Mouse (Mus musculus) ES-Bruce4 (cell line): ENCODE measurements around the gene Mef2a. TPM values are rescaled to one million over a fixed set of nuclear protein-coding genes. Genes with fewer than 3 reads are reported as not detected.

Experiments
- H3K27ac ChIP-seq: 2 replicates; pipeline ENCODE4 v1.5.1; 2012; ENCODE audit warnings: low read length, inconsistent platforms; ENCODE audit not compliant: insufficient read depth
- H3K27me3 ChIP-seq: 2 replicates; pipeline ENCODE4 v1.6.1; 2012; ENCODE audit warnings: mild to moderate bottlenecking, low read length, inconsistent platforms; ENCODE audit not compliant: control insufficient read depth, poor library complexity, insufficient read depth, severe bottlenecking
- H3K36me3 ChIP-seq: 2 replicates; pipeline ENCODE4 v1.6.1; 2012; ENCODE audit warnings: inconsistent platforms, mild to moderate bottlenecking, low read length, moderate library complexity; ENCODE audit not compliant: control insufficient read depth, poor library complexity, insufficient read depth, severe bottlenecking
- H3K4me1 ChIP-seq: one replicate; pipeline ENCODE4 v1.8.1; 2011; ENCODE audit warnings: low read length; ENCODE audit not compliant: control insufficient read depth, insufficient read depth
- H3K4me3 ChIP-seq: 2 replicates; pipeline ENCODE4 v1.5.1; 2011; ENCODE audit warnings: low read depth, mild to moderate bottlenecking, low read length
- H3K9ac ChIP-seq: 2 replicates; pipeline ENCODE4 v1.6.1; 2012; ENCODE audit warnings: low read depth, mild to moderate bottlenecking, inconsistent platforms; ENCODE audit not compliant: poor library complexity, severe bottlenecking
- H3K9me3 ChIP-seq: replicated peaks from 2 replicates; pipeline ENCODE4 v1.6.1; 2012; ENCODE audit warnings: mild to moderate bottlenecking, low read length, inconsistent platforms; ENCODE audit not compliant: control insufficient read depth, poor library complexity, insufficient read depth, severe bottlenecking
- CTCF ChIP-seq: IDR thresholded peaks from one replicate; pipeline ENCODE4 v1.8.1; 2011; ENCODE audit warnings: low read depth, low read length
- EP300 ChIP-seq: IDR thresholded peaks from 2 replicates; pipeline ENCODE4 v1.6.1; 2011; ENCODE audit warnings: low read depth, low read length; ENCODE audit not compliant: insufficient read depth
- POLR2A ChIP-seq: IDR thresholded peaks from one replicate; pipeline ENCODE4 v1.8.1; 2011; ENCODE audit warnings: low read length; ENCODE audit not compliant: insufficient read depth
- polyA plus RNA-seq: library from polyadenylated mRNA; stranded (reverse); fragments of >200 nt; gene quantifications from 2 replicates; pipeline ENCODE4 v1.2.4, GENCODE M21; 2011; ENCODE audit warnings: low read depth; ENCODE audit not compliant: missing spikeins, insufficient read depth, insufficient read length

Gene Mef2a
- polyA plus RNA-seq, 1 experiment: 29.5 TPM

- no peaks in the 10 kb centered on the region for H3K36me3 ChIP-seq
- H3K9ac ChIP-seq: no peak overlapping the region
- H3K4me3 ChIP-seq: no peak overlapping the region
- no peaks in the 10 kb centered on the region for H3K4me1 ChIP-seq
- no peak overlapping the region for H3K27ac ChIP-seq
- H3K27me3 ChIP-seq: no peaks in the 10 kb centered on the region
- no peak for TF ChIP-seq POLR2A
- TF ChIP-seq CTCF: no peak
- no peak for TF ChIP-seq EP300
- H3K9me3 ChIP-seq: no peaks in the 10 kb centered on the region
These were observed 136.3 kb downstream of the Mef2a start for GRCm38 (mm10) chr7:67236351-67236750.

- no peak for TF ChIP-seq POLR2A
- TF ChIP-seq CTCF: peak; percentile 5
- no peak for TF ChIP-seq EP300
- no peak overlapping the region for H3K9ac ChIP-seq
- H3K4me1 ChIP-seq: no peaks in the 10 kb centered on the region
- no peaks in the 10 kb centered on the region for H3K27me3 ChIP-seq
- no peak overlapping the region for H3K4me3 ChIP-seq
- no peaks in the 10 kb centered on the region for H3K36me3 ChIP-seq
- H3K9me3 ChIP-seq: no peaks in the 10 kb centered on the region
- H3K27ac ChIP-seq: no peak overlapping the region
These were observed 137.9 kb downstream of the Mef2a start for GRCm38 (mm10) chr7:67234797-67235196.

- no peak for TF ChIP-seq POLR2A
- Histone ChIP-seq H3K4me1 (no peaks in the 10 kb centered on the region), H3K27ac (no peak overlapping the region), H3K27me3 (no peaks in the 10 kb centered on the region), H3K9ac (no peak overlapping the region), H3K36me3 (no peaks in the 10 kb centered on the region), H3K4me3 (no peak overlapping the region), H3K9me3 (no peaks in the 10 kb centered on the region)
These were observed 140.2 kb downstream of the Mef2a start for GRCm38 (mm10) chr7:67232504-67232903.

DNA sequence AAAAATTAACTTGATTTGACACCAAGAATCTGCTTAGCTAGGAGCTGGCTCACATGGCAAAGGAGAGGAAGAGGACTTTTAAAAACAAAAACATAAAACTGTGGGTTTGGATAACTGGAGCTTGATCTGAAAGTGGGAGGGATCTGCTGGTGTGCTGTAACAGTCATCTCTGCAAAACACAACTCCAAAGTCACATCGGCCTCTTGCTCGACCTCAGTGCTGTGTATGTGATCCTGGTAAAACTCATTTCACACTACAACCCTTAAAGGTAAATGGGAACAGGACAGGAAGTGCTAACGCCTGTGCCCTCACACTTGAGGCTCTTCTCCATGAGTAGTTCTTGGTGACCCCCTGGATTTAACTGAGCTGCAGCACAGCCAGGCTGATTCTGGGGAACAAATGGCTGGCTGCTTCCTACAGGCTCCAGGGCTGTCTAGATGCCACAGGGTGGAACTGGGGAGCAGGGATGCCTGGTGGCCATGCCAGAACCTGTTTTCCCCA lies 142.0 kb downstream of the Mef2a start:
- H3K36me3 ChIP-seq: no peaks in the 10 kb centered on the region
- H3K27me3 ChIP-seq: no peaks in the 10 kb centered on the region
- no peak overlapping the region for H3K4me3 ChIP-seq
- no peaks in the 10 kb centered on the region for H3K9me3 ChIP-seq
- no peak for TF ChIP-seq CTCF
- no peak for TF ChIP-seq EP300
- TF ChIP-seq POLR2A: no peak
- no peaks in the 10 kb centered on the region for H3K4me1 ChIP-seq
- H3K27ac ChIP-seq: no peak overlapping the region
- no peak overlapping the region for H3K9ac ChIP-seq

DNA sequence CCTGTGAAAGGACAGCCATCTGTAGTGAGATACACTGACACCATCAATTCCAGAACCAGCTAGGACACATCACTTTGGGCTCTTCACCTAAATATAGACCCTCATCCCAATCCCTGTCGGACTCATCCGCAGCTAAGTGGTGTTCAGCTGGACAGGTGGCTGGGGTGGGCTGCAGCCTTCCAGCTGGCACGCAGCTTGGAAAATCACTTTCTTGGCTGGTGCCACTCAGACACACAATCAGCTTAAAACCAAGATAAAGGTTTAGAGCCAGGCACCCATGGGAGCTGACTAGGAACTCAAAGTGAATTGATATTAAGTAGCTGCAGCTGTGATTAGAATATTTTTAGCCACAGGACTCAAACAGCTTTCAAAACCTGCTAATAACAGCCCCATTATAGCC lies 142.4 kb downstream of the Mef2a start:
- Histone ChIP-seq H3K36me3 (no peaks in the 10 kb centered on the region), H3K4me3 (no peak overlapping the region), H3K9ac (no peak overlapping the region), H3K4me1 (no peaks in the 10 kb centered on the region), H3K9me3 (no peaks in the 10 kb centered on the region), H3K27ac (no peak overlapping the region), H3K27me3 (no peaks in the 10 kb centered on the region)
- TF ChIP-seq EP300 (no peak), POLR2A (no peak), CTCF (no peak)

DNA sequence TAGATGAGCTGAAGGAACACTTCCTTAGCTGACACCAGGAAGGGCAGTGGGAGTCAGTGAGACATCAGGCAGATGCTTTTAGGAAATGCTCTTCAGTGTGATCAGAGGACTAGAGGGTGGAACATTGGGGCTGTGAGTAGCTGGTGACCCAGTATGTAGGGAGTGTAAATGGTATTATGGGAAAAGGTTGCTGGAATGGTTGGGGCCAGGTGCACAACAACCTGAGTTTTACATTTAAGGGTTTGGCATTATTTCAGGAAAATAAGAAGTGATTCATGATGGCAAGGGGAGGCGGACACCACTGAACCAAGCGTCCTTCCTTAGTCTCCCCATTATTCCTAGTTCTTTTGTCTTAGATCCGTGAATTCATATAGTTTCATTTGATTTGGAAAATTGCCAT lies 143.0 kb downstream of the Mef2a start:
- no peak overlapping the region for H3K9ac ChIP-seq

More for the DNA sequence above, 143.0 kb downstream of the Mef2a start:
- Histone ChIP-seq H3K27me3 (no peaks in the 10 kb centered on the region), H3K9me3 (no peaks in the 10 kb centered on the region), H3K27ac (no peak overlapping the region), H3K36me3 (no peaks in the 10 kb centered on the region), H3K4me3 (no peak overlapping the region), H3K4me1 (no peaks in the 10 kb centered on the region)
- TF ChIP-seq CTCF (no peak), EP300 (no peak), POLR2A (no peak)
